Mouse (Mus musculus) spleen, embryonic (tissue): ENCODE measurements around the gene Cyp2d40.
"Not testable (repeated sequence)": the region's sequence is repeated elsewhere in the genome, so short reads cannot be mapped to it uniquely, and the experiment has no call there.

Experiments used
- CTCF ChIA-PET: fragments of 350-600 bp; sonication (Branson Sonifier 250); formaldehyde crosslinking; loops from one replicate; lab custom pipeline; 2022; lab: Charles Lee

Cyp2d40 gene

DNA sequence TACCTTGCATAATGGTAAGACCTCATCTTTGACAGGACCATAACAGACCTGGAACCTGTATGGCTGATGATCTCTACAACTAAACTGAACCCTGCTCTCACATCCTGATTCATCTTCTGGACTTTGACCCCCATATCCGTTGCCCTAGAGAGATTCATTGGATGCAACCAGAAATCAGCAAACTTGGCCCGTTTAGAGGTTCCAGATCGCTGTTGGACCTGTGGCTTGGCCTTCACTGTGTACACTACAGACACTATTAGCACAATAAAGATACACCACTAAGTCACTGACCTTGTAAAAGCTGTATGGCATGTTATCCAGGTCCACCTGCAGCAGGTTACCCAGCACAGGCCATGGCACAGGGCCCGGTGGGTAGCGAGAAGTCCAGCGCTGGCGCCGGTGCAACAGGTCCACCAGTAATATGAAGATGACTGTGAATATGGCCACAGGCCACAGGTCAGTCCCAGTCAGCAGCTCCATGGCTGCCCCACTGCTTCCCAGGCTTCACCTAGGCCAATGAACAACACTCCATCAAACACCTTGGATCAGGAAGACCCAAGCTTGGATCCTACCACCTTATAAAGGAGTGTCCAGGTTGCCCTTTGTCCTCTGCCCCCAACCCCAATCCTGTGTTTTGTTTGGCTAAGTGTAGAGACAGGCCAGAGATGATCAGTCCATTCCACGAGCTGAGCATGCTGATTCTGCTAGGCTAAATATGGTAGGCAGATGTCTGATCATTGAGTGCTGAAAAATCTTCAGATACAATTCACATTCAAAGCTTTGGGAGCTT lies at the start of gene Cyp2d40:
Cyp2d40 (minus strand) TSS at position 553 of the 790 bp plus-strand sequence.
- CTCF ChIA-PET: no interaction called here

DNA sequence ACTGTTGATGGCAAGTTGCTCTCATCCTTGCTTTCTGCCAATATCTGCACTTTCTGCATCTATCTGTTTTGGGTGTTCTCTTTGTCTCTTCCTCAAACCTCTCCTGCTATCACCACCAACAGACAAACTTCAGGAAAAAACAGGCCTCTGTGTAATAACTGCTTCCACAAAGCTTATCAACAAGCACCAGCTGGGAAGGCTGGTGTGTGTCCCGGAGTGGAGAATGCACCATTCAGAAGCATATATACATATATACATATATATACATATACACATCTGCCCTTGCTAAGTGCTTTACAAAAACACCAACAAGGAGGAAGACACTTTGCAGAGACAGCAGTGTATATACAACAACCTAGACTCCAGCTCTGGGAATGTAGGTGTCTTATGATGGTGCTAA lies 46.6 kb upstream of the Cyp2d40 start:
- CTCF ChIA-PET: no interaction called here

DNA sequence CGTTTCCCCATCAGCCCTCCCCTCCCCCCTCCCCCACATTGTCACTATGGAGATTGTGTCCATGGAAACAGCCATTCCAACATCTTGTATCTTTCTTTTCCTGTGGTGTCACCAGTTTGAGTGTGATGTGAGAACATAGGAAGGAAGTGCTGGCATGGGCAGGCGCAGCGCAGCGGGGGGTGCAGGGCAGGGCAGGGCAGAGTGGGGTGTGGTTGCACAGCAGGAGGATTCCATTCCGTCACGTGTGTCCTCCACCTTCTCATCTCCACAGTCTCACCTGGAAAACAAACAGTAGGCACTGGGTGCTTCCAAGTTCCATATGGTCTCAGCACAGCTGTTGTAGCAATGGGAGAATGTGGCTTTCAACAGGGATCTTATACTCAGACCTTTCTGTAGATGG lies 45.5 kb upstream of the Cyp2d40 start:
- CTCF ChIA-PET: no interaction called here

DNA sequence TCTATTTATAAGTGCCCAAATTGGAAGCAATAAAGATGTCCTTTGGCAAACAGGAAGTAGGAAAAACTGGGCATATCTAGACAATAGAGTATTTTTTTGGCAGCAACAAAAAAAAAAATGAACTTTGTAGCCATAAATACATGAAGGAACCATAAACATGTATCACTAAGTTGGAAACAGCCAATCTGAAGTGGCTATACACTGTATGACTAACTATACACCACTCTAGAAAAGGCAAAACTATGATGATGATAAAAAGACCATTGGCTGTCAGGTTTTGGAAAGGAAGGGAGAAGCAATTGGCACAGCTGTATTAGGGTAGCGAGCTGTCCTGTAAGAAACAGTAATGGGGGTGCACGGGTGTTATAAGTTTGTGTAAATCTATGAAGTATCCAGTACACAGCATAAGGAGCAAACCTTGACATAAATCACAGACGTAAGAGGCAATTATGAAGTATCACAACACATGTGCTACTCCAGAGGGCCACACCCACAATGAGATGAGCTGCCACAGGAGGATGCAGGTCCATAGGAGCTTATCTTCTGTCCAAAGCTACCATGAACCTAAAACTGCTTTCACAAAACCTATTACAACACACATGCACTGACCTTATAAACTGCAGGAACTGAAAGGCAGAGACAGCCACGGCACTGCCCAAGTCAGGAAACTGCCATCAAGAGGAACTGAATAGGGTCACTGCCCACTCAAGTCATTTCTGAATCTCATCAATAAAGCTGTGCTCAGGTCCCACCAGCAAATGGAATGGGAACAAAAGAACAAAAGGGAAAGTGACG lies 43.2 kb upstream of the Cyp2d40 start:
- CTCF ChIA-PET: no interaction called here

DNA sequence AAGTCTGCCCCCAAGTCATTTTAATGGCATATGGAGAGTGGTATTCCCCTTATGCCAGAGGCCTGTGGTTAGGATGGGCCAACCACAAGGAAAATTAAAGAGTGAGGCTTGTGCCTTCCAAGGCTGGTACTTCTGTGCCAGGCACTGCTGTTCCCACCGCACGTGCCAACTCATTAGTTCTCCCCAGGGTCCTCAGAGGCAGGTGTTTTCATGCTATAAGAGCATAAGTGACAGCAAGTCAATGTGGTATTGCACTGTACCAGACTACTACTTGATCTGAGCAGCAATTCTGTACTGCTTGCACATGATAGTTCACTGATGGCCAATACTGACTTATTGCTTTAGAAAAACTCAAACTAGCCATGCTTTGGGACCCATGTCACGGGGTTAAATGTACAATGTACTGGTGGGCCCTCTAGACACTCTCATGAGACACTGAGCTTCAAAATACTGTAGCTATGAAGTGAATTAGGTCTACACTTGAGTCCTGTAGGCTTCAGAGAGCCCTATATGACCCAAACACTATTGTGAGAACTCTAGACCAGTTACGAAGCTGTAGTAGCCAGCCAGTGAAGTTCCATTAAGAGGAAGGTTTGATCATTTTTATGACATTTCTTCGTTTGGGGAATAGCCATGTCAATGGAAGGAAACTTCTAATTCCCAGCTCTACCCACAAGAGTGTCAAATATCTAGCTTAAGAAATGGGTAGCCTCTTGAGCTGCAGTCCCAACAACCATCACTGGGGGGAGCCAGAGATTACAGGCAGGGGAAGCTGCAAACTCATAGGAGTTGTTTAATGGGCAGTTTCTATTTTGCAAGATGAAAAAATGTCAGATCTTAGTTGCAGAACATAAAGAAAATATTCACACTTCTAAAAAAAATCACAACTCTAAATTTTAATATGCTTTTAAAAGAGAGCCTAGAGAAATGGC lies 41.0 kb upstream of the Cyp2d40 start:
- CTCF ChIA-PET: interaction anchor here (0.6 to 1.0 kb wide), 3 partner anchors 233 to 518 kb away, joined by 3 to 4 read pairs (median 3); no protein-coding TSS in a partner anchor

DNA sequence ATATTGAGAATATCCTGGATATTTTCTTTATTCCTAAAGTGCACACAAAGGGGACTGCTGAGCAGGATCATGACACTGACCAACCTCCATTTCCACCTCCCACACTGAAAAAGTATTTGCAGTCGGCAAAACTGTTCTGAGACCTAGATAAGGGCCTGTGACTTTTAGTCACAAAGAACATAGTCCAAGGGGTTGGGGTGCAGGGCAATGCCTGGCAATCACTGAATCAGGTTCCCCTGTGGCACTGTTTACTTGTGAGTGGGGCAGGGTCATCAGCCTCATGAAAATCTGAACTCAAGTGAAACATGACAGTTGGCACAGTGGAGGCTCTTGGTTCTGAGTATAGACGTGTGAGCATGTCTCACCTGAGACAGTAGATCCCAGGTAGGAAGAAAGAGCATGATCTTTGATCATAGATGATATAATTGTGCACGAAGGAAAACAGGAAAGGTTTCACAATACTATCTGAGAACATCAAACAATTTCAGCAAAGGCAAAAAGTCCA lies 32.0 kb upstream of the Cyp2d40 start:
- CTCF ChIA-PET: no interaction called here

DNA sequence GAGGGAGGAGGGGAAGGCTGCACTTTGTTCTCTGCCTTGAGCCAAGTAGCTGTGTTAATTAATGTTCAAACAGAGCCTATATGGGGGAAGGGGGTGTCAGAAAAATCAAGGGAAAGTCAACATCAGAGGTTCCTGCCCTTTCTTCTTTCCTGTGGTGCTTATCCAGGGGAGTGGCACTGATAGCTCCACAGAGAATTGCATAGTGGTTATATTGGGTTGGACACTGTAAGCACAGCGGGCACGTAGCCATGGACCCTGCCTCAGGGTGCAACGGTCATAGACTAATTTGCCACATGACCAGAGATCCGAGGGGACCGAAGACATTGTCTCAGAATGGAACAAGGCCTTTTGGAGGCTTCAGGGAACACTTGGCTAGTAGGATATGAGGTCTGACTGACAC lies 30.3 kb upstream of the Cyp2d40 start, which contains the start of gene Cyp2d26:
Cyp2d26 (minus strand) TSS at position 18 of the 400 bp plus-strand sequence.
- CTCF ChIA-PET: no interaction called here

DNA sequence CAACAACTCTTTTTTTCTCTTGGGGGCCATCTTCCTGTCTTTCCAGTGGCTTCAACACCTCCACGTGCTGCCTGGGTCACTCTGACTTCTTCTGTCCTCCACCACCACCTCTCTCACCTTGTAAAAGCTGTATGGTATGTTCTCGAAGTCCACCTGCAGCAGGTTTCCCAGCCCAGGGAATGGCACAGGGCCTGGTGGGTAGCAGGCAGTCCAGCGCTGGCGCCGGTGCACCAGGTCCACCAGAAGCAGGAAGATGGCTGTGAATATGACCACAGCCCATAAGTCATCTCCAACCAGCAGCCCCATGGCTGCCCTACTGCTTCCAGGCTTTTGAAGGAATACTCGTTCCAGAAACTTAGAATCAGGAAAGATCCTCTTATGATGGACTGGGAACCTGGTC lies 29.9 kb upstream of the Cyp2d40 start:
- CTCF ChIA-PET: no interaction called here

DNA sequence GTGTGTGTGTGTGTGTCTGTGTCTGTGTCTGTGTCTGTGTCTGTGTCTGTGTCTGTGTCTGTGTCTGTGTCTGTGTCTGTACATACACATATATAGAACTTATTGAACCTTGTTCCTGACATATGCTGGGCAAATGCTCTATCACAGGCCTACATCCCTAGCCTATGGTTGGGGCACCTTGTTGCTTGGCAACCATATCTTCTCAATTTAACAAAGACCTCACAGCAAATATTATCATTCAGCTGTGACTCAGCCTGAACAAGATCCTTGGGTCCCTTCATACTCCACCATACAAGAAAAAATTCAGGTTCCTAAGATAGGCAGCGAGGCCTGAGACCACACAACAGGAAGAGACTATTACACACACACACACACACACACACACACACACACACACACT lies 29.5 kb upstream of the Cyp2d40 start:
- CTCF ChIA-PET: no interaction called here

DNA sequence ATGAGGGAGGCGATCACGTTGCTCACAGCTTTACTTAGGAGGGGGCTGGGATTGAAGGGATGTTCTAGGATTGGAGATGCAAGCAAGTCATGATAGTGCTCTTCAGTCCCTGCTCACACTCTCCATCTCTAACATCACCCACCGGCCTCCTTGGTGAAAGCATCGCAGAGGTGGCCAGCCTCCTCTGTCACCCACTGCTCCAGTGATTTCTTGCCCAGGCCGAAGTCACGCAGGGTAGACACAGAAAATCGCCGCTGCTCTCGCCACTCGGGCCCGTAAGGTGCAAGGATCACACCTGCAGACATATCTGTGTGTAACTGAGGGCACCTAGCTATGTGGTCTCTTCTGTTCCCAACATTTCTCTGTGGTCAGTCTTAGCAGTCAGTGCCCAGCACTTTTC lies 28.6 kb upstream of the Cyp2d40 start:
- CTCF ChIA-PET: no interaction called here

DNA sequence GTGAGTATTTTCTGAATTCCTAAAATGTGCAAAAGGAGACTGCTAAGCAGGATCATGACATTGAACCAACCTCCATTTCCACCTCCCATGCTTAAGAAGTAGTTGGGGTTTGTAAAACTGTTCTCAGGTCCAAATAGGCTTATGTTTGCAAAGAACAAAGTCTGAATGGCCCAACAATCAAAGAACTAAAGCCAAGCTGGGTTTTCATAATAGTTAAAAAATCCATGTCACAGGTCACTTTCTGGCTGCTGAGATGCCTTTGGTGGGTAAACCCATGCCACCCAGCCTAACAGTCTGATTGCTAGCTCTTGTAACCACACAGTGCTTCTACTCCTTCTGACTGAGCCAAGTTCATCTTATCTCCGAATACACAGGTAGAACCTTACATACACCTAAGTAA lies 20.6 kb upstream of the Cyp2d40 start:
- CTCF ChIA-PET: no interaction called here

DNA sequence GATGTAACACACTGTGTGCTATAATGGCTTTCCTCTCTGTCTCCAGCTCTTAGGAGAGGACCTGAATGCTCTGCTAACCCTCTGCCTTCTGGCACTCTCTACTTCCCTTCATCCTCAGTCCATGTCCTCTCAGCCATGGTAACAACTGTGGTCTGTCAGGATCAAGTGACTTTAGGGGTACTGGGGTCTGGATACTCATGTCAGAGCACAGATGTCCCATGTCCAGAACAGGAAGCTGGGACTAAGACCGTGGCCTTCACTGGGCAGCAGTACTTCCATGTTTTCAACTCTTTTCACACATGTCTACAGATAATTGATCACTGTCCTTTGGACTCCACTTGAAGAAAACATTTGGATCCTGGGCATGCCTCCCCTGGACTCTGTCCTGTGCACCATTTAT lies 19.8 kb upstream of the Cyp2d40 start:
- CTCF ChIA-PET: no interaction called here

DNA sequence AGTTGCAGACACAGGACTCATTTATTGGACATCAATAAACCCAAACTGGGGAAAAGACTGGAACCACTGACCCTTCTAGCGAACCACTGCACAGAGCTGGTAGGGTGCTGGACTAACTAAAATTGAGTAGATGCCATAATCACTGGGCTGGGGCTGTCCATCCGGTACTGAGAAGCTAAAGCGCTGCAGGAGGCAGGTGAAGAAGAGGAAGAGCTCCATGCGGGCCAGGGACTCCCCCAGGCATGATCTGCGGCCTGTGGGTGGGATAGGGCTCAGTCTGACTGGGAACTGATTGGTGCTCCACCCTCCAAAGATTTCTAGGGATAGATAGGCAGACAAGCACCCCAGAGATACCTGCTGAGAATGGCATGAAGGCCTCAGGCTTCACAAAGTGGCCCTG lies 13.9 kb upstream of the Cyp2d40 start:
- CTCF ChIA-PET: not testable (repeated sequence)

DNA sequence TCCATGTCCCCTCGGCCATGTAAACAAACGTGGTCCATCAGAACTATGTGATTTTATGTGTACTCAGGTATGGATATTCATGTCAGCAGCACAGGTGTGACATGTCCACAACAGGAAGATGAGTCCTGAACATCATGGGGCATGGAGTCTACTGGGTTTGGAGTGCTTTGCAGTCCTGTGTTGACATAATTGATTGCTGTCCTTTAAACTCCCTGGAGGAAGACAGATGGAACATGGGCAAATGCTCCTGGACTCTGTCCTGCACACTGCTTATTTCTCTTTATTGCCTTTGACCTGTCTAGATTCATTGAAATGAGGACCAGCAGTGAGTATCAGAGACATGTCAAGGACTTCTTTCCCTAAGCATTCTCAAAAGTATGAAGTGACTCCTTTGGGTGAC lies 2.0 kb upstream of the Cyp2d40 start:
- CTCF ChIA-PET: no interaction called here

DNA sequence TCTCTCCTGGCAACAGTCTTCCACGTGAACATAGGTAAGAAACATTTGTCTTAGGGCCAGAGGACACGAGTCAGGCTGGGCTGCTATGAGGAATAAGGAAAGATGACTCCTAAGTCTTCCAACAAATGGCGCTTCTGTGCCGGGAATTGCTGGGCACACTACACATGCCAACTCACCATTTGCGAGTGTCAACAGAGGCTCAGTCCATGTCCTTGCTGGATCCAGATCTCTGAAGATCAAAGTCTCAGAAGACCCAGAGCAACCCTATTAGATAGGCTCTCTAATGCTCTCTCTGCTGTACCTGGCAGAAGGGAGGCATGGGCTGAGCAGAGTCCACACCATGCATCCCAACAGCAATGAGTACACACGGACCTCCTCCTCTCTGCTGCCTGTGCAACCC lies 898 bp upstream of the Cyp2d40 start:
- CTCF ChIA-PET: no interaction called here

DNA sequence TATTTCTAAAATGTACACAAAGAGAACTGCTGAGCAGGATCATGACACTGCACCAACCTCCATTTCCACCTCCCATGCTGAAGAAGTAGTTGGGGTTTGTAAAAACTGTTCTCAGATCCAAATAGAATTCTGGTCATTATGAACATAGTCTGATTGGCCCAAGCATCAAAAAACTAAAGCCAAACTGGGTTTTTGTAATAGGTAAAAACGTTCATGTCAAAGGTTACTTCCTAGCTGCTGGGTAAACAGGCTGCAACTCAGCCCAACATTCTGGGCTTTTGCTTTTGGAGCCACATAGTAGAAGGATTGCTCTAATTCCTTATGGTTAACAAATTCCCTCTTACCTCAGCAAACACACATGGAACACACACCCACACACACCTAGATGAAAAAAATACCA lies 15.8 kb downstream of the Cyp2d40 start:
- CTCF ChIA-PET: no interaction called here

DNA sequence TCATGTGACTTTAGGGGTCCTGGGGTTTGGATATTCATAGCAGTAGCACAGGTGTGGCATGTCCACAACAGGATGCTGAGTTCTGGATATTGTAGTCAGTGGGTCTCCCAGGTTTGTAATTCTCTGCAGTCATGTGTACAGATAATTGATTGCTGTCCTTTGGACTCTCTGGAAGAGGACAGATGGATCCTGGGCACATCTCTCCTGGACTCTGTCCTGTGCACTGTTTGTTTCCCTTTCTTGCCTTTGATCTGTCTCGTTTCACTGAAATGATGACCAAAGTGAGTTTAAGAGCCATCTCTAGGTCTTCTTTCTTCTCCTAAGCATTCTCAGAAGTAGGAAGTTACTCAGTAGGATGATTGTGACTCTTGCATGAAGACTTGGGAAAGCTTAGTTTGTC lies 16.5 kb downstream of the Cyp2d40 start:
- CTCF ChIA-PET: no interaction called here

DNA sequence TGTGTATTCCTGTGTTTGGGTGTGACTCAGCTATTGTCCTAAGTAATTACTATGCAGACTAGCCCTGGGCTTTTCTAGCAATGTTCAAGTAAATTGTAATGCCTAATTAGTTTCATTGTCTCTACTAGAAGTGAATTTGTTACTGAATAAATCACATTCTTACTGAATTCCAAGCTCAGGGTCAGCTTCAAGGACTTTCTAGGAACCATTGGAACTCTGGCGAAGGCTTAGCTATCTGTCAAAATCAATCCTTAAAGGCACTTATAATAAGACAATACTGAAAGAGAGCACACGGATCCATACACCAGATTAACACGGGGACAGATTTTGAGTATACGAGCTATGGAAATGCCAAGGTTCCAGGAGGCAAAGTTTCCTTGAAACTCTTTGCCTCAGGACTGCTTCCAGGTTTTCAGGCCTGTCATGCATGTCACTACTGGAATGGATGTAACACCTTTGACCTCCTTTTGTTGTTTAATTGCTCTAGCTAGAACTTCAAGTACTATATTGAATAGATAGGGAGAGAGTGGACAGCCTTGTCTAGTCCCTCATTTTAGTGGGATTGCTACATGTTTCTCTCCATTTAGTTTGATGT lies 30.6 kb downstream of the Cyp2d40 start:
- CTCF ChIA-PET: not testable (repeated sequence)
